Mouse (Mus musculus) telencephalon, adult 2 months (tissue): ENCODE measurements around the gene Rragd.
A peak's percentile ranks its signal among the peaks of the same experiment; 100 is the strongest.
"Not testable (repeated sequence)": the region's sequence is repeated elsewhere in the genome, so short reads cannot be mapped to it uniquely, and the experiment has no call there.

Experiments
- DNase-seq: peaks from one replicate; pipeline ENCODE4 v3.0.0-alpha.2; 2011; ENCODE audit warnings: low read depth, low spot score

Rragd gene

DNA sequence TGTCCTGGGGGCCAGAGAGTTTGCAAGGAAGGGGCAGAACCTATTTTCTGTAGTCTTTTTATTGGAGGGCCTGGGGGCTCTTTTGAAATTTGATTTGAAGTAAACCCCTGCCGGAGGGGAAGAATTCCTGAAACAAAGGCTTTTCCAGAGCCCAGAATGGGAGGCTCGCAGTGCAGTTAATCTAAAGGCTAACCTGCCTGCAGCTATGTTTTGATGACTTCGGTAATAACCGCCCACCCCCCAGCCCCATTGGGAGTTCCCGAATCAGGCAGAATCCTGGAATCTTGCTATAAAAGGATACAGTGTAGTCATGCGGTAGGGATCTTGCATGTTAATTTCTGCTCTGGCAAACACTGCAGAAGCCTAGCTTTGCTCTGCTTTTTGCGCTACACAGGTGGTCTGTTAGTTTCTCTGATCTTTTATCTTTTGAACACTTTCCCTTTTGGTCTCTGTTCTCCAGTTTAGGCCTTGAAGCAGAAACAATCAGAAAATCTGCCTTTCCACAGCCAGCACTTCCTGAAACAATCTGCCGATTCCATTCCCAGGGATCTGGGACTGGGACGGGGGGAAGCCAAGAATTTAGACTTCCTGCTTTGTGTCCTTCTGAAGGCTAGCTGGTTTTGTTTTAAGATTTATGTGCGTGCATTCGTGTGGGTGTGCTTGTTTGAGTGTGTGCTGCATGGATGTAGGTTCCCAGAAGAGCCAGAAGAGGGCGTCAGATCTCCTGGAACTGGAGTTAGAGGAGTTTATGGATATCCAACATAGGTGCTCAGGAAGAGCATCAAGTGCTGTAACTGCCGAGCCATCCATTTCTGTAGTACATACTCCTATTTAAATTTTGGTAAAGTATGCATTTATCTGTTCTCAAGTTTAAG, 2.2 kb downstream of the Rragd start:
- no peak for DNase-seq

DNA sequence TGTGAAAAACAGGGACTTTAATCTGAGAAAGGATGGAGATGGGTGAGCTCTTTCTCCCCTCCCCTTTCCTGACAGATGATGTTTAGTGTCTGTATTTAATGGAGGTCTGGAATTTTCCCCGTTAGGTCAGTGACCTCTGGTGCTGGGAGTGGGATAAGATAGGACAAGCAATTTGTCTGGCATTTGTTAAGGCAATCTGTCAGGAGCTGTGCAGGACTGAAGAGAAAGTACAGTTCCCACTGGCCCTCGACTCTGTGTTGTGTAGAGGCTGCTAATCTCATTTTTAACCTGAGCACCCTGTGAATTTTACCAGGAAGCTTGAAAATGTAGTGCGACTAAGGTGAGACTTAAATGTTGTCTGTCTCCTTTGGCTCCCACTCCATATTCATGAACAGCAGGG, 2.8 kb downstream of the Rragd start:
- no peak for DNase-seq

GRCm38 (mm10) chr4:32987006-32987405, 4.2 kb downstream of the Rragd start:
- no peak for DNase-seq

DNA sequence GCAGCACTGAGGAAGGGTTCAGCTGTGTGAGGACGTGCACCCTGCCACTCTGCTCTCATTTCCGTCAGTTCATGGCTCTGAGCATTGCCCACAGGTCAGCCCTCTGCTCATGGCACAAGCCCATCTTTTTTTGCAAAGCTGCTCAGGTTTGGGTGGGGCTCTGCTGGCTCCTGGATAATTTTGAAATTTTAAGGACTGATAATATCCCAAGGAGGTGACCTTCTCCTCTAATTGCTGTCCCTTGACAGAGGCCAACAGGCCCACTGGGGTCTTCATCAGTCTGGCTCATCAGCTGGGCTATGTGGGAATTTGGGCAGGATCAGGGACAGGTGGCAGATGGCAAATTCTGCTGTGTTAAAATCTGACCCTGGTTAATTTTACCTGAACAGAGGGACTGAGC, 6.5 kb downstream of the Rragd start:
- no peak for DNase-seq

GRCm38 (mm10) chr4:32994168-32994567, 11.3 kb downstream of the Rragd start:
- DNase-seq, result no peak

- DNase-seq, result no peak
These were observed 13.2 kb downstream of the Rragd start for GRCm38 (mm10) chr4:32996083-32996482.

DNA sequence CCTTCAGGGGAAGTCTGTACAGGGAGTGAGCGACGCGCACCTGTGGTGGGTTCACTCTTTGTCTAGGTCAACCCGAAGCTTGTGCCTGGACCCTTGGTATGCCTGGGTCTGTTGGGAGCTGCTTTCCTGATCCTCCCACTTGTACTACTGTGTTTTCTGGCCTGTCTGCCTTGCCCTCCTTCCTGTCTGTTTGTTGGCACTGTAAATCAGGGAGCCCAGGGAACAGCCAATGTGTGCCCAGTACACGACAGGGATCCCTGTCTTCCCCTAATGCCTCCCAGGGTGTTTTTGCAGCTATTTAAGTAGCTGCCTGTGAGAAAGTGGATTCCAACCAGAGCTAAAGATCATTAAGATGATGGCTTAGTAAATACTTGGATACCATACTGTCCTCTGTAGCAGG, 14.7 kb downstream of the Rragd start:
- DNase-seq, result no peak

DNA sequence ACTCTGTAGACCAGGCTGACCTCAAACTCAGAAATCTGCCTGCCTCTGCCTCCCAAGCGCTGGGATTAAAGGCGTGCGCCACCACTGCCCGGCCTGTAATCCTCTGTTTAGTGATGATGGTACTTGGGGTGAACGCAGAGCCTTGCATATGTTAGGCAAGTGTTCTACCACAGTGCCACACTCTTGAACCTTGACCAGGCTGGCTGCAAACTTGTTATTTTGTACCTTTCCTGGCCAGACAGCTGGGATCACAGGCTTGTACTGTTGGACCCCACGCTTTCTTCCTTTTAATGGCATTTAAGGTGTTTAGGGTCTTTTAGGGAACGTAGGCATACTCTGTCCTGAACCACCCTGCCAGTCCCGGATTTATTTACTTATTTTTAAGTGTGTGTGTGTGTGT, 16.2 kb downstream of the Rragd start:
- no peak for DNase-seq

- DNase-seq, result no peak
These were observed 19.2 kb downstream of the Rragd start for GRCm38 (mm10) chr4:33002081-33002480.

GRCm38 (mm10) chr4:33005595-33006470, 23.0 kb downstream of the Rragd start:
- not testable (repeated sequence) for DNase-seq

- no peak for DNase-seq
These were observed 24.0 kb downstream of the Rragd start for GRCm38 (mm10) chr4:33006844-33007243.

DNA sequence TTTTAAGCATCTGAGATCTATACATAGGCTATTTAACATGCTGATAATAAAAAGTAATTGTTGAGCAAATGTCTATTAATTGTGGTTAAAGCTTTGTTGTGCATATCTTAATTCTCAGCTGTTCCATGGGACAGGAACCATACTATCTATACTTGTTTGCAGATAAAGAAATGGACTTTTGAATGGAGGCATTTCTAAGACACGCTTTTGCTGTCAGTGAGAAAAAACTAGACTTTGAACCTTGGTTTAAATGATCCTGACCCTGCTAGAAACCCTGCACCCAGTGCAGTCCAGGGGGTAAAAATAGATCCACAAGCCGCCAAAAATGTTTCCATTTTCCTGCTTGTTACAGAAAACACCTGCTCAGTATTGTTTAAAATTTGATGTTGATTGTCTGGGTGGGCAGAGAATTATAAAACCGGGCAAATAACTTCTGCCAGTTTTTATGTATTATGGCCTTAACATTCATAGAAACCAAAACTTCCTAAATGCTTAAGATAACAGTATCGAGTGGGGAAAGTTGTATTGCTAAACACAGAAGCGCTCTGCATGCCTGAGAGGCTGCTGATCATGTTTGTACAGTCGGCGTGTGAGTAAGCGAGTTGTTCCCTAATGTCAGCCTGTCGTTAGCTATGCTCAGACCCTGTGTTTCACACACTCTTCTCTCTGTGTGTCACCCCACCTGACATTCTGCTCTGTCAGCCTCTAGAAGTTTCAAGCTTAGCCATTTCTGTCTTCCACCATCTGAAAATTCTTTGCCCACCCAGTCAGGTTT, 24.8 kb downstream of the Rragd start:
- no peak for DNase-seq

DNA sequence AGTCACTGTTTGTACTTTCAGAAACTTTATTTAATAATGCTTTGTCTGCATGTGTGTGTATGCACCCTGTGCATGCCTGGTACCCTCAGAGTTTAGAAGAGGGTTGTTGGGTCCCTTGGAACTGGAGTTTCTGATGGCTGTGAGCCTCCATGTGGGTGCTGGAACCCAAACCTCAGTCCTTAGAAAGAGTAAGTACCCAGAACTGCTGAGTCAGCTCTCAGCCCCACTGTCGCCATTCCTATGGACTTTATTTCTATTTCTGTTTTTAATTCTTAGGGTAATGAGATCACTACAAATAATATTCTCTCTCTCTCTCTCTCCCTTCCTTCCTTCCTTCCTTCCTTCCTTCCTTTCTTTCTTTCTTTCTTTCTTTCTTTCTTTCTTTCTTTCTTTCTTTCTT, 27.2 kb downstream of the Rragd start:
- DNase-seq, result no peak

GRCm38 (mm10) chr4:33012484-33012883, 29.6 kb downstream of the Rragd start:
- DNase-seq, result no peak

GRCm38 (mm10) chr4:33018361-33018999, 35.6 kb downstream of the Rragd start:
- peak; percentile 79 for DNase-seq

- DNase-seq, result no peak
These were observed 41.6 kb downstream of the Rragd start for GRCm38 (mm10) chr4:33024420-33024819.

- no peak for DNase-seq
These were observed 46.3 kb downstream of the Rragd start for GRCm38 (mm10) chr4:33029104-33029503.

DNA sequence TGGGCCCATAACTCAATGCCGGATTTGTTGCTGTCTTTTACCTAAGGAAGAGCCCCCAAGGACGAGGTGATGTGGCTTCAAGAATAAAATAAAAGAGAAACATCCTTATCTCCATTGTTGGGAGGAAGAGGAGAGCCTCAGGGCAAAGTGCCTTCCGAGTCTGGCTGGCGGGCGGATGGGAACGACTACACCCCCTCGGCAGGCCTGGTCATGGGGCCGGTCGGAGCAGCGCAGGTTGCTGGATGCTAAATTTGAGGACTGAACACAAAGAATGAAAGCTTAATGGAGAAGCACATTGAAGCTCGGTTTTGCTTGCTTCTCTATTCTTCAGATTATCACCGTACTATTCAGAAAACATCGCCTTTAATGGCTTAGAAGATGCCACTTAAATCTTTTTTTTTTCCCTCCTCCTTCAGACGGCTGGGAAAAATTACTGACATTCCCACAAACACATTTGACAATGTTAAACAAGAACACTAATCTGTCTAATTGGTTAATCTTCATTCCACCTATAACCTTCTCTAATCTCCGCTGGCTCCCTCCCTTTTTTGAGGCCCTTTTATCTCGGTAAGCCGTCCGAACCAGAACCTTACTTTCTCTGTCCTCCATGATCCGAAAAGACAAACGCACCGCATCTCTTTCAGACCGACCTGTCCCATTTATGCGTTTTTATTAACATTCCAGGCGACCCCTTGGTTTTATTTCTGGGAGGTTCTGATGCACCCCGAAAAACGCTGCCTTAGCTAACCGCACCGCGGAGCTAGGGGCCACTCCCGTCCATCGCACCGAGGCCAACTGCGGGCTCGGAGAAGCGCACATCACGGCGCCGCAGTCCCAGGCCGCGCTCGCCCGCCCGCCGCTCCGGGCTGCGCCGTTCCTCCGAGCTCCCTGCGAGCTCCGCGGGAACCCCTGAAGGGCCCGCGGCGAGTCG, 47.7 kb downstream of the Rragd start:
- peak; percentile 6 for DNase-seq

DNA sequence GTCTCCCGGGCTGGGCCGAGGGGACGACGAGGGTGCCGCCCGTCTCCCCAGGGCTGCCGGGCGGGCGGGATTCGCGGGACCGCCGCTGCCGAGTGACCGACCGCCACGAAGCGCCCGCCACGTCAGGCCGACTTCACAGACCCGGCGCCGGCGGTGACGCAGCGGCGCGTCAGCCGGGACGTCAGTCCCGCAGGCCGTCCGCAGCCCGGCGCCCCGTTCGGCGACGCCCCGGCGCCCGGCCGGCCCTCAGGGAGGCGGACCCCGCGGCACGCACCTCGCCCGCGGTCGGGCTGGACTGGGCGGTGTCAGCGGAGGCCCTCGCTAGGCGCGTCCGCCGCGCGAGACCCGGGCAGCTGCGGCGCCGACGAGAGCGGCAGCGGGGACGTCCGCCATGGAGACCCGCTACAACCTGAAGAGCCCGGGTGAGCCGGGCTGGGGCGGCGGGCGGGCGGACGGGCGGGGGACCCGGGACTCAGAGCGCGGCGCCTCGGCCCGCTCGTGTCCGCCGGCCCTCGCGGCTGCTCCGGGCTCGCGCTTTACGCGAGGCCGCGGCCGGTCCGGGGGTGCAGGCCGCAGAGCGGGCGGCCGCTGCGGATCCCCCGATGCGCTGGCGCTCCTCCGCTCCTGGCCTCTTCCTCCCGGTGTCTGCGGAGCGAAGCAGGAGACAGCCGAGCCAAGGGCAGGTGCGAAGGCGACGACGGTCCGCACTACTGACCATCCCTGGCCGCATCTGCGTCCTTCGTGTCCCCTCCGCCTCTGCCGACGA, 48.5 kb downstream of the Rragd start, which contains the start of gene Ube2j1:
Gene Ube2j1 (plus strand): TSS at position 222 of the 766 bp plus-strand sequence.
- peak; percentile 76 for DNase-seq
